Mouse (Mus musculus) c-Kit-negative CD71-positive TER-119-positive erythroid progenitor cells, embryonic 14.5 days (primary cell): ENCODE measurements around the gene Chka.

ENCODE experiments used
- DNase-seq: peaks from one replicate; pipeline ENCODE4 v3.0.0-alpha.2; 2013; ENCODE audit warnings: low read depth, low spot score

Chka gene

DNA sequence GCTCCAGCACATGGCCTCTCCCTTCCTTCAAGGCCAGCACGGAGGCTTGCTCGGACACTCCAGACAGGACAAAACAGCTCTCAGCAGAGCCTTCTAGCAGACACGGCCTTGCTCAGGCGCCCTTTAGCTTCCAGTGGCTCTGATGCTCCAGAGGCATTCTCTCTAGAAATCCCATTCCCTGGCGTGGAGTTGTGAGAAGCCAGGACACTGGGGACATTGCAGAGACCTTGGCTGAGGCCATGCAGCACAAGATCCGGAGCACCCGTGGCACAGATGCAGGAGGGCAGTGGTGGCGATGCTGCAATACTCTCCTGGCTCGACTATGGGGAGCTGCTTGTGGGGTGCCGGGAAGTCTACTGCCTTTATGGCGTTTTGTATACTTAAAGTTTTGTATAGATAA, 65.2 kb downstream of the Chka start:
- DNase-seq = no peak

DNA sequence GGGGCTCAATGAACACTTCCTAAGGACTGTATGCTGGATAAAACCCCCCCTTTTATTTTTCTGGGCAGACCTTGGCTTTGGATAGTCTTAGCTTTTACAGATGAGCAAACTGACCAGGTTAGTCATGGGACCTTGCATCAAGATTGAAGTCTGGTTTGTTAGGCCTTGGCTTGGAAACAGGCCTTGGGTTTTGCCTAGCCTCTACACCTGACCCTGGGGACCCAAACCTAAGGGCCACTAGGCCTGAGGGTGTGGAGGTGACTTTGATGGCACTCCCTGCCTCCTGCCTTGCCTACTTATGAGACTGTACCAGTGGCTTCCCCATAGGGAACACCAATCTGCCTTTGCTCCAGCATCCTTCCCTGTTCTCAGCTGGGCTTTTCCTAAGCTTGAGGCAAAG, 68.4 kb downstream of the Chka start:
- DNase-seq = no peak

GRCm38 (mm10) chr19:3922661-3923371, 71.2 kb downstream of the Chka start:
- no peak for DNase-seq

DNA sequence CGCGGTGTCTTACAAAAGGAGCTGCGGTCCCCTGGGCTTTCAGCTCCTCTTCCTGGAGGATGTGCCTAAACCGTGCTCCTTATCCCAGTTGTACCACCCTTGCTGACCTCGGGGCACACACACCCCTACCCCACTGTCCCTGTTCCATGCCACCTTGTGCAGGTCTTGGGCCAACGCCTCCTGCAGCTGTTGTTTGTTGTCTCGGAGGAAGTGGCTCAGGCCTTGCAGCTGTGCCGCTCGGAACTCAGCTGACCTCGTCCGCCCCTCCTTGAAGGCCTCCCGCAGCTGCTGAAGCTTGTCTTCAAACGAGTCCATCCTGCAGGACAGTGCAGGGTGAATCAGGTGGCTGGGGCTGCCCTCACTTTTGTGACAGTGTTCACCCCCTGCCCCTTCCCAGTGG, 72.0 kb downstream of the Chka start:
- no peak for DNase-seq

- no peak for DNase-seq
Observed at GRCm38 (mm10) chr19:3924190-3924589, 72.6 kb downstream of the Chka start.

GRCm38 (mm10) chr19:3924868-3925267, 73.3 kb downstream of the Chka start:
- no peak for DNase-seq

- DNase-seq = no peak
Observed at GRCm38 (mm10) chr19:3925859-3926258, 74.3 kb downstream of the Chka start.

DNA sequence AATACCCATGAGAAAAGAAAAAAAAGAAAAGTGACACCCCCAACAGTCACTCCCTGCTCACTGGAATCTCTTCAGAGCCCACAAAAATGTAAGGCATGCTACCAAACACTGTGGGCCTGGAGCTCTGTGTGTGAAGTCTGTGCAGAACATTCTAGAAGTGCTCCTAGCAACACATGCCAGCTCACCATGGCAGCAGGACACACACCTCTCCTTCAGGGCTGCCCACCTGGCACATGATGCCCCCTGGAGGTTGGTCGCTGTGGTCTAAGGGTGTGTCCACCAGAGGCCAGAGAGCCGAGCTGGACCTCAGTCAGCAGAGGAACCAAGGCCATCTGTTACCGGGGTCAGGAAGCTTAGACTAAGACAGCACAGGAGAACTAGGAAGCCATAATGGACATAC, 74.7 kb downstream of the Chka start:
- no peak for DNase-seq

DNA sequence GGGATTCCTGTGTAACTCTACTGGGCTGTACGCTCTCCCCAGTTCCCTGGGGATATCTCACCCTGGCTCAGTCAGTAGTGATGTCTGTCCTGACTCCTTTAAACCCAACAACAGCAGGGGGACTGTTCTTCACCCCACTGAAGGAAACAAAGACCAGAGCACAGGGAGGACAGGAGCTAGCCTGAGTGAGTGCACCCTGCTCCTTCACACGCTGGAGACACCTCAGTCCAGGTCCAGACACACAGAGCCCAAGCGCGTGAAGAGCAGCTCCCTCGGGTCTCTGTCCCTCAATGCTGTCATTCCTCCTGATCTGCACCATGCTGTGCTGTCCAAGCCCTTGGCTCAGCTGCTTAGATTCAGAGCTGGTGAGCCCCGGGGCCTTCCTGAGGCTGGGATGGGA, 75.1 kb downstream of the Chka start:
- no peak for DNase-seq

GRCm38 (mm10) chr19:3927989-3928388, 76.4 kb downstream of the Chka start:
- DNase-seq = no peak

DNA sequence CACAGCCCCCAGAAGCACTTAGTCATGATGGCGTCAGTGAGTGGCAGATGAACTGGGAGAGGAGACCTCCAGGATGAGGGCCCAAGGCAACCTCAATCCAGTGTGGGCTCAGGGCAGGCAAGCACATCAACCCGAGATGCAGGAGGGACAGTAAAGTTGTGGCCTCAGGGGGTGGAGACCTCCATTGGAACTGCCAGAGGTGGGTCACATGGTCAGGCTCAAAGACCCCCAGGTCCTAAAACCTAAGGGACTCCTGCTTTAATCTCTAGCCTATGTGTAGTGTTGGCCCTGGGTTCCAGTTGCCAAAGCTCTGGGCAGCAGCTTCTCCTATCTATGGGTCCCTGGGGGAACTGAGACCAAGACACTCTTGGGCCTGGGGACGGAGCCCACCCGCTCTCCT, 77.2 kb downstream of the Chka start:
- no peak for DNase-seq

DNA sequence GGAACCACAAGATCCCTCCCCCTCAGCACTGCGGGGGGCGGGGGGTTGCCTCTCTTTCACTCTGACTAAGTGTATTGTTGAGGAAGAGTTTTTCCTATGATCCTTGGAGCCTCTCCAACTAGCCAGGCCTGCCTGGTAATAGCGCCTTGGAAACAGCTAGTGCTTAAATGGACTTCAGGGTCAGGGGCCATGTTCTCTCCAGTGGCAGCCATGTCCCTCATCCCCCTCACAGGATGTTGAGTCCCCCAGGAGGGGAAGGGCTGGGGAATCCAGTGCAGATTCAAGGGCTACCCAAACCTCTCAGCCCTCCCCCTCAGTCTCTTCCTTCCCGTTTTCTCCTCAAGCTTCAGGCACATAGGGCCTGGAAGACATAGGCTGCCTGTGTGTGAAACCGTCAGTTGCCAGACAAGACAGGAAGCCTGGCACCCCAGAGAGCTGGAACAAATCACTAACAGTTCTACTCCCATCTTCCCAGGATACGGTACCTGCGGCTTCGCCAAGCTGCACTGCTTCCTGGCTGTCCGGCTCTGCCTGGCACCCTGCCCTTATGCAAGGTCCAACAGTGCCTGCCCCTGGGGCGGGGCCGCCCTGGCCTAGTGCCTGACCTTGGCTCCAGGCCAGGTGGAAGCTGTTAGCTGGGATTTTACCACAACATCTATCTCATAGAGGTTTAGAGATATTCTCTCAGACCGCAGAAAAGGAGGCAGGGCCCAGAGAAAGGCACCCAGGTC, 77.8 kb downstream of the Chka start, which contains the start of gene Aldh3b1:
Gene Aldh3b1, minus strand, starts transcription at position 598 of the 731 bp plus-strand sequence.
- no peak for DNase-seq

DNA sequence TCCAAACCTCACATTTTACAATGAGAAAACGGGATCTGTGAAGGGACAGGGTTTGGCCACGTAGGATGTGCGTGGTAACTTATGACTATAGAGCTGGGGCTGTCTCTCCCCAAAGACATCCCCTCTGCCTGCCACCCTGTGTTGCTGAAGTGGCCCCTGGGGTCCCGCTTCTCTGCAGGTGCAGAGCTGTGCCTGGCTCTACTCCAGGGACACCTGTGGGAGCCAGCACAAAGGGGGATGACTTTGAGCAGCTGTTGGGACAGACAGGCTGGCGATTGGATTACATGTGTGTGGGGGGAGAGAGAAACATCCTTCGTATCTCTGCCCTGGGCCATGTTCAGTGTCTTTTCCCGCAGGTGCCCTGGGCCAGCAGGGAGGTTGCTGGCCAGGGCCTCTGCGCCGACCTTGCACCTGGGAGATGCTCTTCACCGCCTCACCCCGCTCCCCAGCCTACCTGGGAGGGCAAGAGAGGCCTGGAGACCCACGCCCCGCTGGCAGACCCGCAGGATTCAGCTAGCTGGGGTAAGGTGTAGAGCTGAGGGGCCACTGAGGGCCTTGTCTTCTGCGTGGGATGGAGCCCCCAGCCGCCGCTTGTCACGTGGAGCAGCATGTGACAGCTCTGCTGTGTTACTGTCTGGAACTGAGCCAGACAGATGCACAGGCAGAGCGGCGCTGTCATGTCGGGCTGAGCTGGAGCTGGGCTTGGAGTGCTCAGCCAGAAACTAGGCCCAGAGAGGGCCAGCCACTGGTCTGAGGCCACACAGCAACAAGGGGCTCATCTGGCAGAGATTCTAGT, 78.9 kb downstream of the Chka start:
- no peak for DNase-seq

DNA sequence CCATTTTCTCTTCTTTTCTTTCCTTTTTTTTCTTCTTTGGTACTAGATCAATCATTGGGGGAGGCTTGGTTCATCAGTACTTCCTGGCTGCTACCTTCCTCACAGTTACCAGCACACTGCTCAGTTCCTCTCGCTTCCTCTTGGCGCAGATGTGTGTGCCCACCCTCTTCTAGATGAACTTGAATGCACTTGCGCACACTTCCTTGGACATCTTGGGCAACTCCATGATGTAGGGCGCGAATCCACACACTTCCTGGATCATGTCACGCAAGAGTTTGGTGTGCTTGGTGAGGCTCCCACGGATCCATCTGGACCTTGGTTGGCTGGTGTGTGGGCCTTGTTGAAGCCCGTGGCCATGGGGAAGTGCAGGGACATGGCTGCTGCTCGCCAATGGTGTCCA, 80.1 kb downstream of the Chka start:
- no peak for DNase-seq

DNA sequence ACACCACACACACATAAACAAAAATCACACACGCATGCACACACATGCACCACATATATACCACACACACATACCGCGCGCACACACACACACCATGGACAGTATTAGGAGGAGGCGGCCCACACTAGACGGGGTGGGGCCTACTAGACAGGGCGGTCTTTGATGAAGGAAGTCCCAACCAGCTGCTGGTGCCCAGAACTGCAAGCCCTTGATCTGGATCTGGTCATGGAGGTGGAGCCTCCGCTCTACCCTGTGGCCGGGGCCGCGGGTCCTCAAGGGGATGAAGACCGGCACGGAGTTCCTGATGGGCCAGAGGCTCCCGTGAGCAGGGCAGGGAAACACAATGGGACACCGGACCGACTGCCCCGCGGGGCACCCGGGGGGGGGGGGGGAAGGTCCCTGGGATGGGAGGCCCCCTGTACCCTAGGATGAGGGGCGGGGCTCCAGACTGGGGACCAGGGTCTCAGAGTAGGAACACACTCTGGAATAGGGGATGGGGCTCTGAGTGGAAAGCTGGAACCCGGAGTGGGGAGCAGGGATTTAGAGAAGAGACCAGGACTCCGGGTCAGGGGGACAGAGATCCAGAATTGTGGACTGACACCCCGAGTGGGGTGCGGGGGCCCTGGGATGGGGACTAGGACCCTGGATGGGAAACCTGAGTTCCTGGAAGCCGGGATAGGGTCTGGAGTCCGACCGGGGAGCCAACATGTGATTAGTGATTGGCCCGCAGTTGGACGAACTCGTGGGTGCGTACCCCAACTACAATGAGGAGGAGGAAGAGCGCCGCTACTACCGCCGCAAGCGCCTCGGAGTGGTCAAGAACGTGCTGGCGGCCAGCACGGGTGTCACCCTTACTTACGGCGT, 83.7 kb downstream of the Chka start, which contains the start of gene Unc93b1:
Gene Unc93b1, plus strand, starts transcription at position 155 of the 864 bp plus-strand sequence.
- no peak for DNase-seq

- DNase-seq = no peak
Observed at GRCm38 (mm10) chr19:3935896-3936850, 84.6 kb downstream of the Chka start.

DNA sequence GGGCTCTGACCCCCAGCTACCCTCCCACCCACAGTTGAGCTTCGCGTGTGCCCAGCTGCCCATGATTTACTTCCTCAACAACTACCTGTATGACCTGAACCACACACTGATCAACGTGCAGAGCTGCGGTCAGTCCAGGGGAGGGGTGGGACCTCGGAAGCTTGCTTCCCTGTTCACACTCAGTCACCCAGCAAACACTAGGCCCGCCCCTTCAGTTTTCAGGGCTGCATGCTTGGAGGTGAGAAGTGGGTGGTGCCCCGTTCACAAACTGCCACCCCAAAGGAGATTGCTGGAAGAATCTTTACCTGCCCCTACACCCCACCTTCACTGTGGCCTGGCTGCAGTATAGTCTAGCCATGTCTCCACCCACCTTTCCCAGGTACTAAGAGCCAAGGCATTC, 90.7 kb downstream of the Chka start:
- no peak for DNase-seq

- peak; percentile 59 for DNase-seq
Observed at GRCm38 (mm10) chr19:3942986-3943735, 91.6 kb downstream of the Chka start.
